In genomic region chr1:61300491-61300890, GRCm38 (mm10) we compare ENCODE assay signal across 12 mouse cellular contexts.
DNase-seq lines count a peak whose midpoint lies in the region.
"Had no signal": no experiment of that assay in that cellular context is flagged by ENCODE, and none has a peak within 500 bp of the region (broad histone marks: within the 10 kb centered on the region; RNA-seq: fewer than 3 reads in every experiment).

No protein-coding gene starts in this region.

- peak; percentile 20 for DNase-seq in embryo, embryonic 10 days (ENCODE audit: low spot score)
- no peak for DNase-seq in embryo, embryonic 11 days
- DNase-seq in lung, postnatal 25 days (ENCODE audit: low spot score) = peak; percentile 10
- DNase-seq in lung, postnatal 10 days = no peak
- peak; percentile 19 for DNase-seq in embryo, embryonic 9.5 days (ENCODE audit: extremely low spot score)
- peak; percentile 37 for DNase-seq in gonadal fat pad, adult 2 months (ENCODE audit: low read depth)
- DNase-seq in left cerebral cortex, postnatal 4 days = no peak
- no peak for DNase-seq in right cerebral cortex, postnatal 4 days
- DNase-seq: adrenal gland, postnatal 25 days; gastrocnemius, adult 2 months; spleen, adult 18-20 months; thymus, postnatal 36 days had no signal

- intact Hi-C loops in left cerebral cortex, postnatal 4 days (cut with DNase I) = no loop called here

Comparison
In these comparisons a context has a peak if more than half of its experiments do, and no peak if none do; other contexts are left out.
1. DNase-seq: peak in embryo, embryonic 10 days (single experiment), lung, postnatal 25 days (single experiment), embryo, embryonic 9.5 days (single experiment) and gonadal fat pad, adult 2 months (single experiment); none in embryo, embryonic 11 days (single experiment), lung, postnatal 10 days (single experiment), left cerebral cortex, postnatal 4 days (single experiment) and right cerebral cortex, postnatal 4 days (single experiment).